8 mouse cellular contexts compared by ENCODE assay signal in genomic region chr7:35036266-35036731, GRCm38 (mm10). TPM values are rescaled to one million over a fixed set of nuclear protein-coding genes. Genes with fewer than 3 reads are reported as not detected.
DNase-seq lines count a peak whose midpoint lies in the region; ATAC-seq and TF ChIP-seq lines count a peak whose summit lies in the region.

No protein-coding gene starts in this region.

- H3K27me3 ChIP-seq in liver, embryonic 16.5 days (ENCODE audit: control insufficient read depth, insufficient read depth, low read depth, low read length): no peaks in the 10 kb centered on the region
- H3K27me3 ChIP-seq in liver, embryonic 12.5 days (replicated peaks): no peaks in the 10 kb centered on the region
- no peaks in the 10 kb centered on the region for H3K27me3 ChIP-seq in heart, postnatal 0 days (ENCODE audit: control insufficient read depth, insufficient read depth, low read length)

- TF ChIP-seq CTCF in brain, embryonic 14.5 days (IDR thresholded peaks at IDR 0.05; ENCODE audit: borderline replicate concordance, extremely low read depth, insufficient read depth, insufficient read length): no peak
- TF ChIP-seq CTCF in heart, postnatal 0 days (IDR thresholded peaks at IDR 0.05; ENCODE audit: low read depth): no peak
- TF ChIP-seq CTCF in left cerebral cortex, adult 2 months (IDR thresholded peaks at IDR 0.05): no peak

- H3K9me3 ChIP-seq in liver, embryonic 16.5 days (replicated peaks; ENCODE audit: control insufficient read depth, low read length): no peaks in the 10 kb centered on the region
- no peaks in the 10 kb centered on the region for H3K9me3 ChIP-seq in liver, embryonic 12.5 days (replicated peaks)
- H3K9me3 ChIP-seq in heart, postnatal 0 days (replicated peaks; ENCODE audit: control insufficient read depth, low read length): no peaks in the 10 kb centered on the region

- H3K4me3 ChIP-seq in liver, embryonic 16.5 days (ENCODE audit: low read depth, low read length): no peak overlapping the region
- no peak overlapping the region for H3K4me3 ChIP-seq in liver, embryonic 12.5 days
- no peak overlapping the region for H3K4me3 ChIP-seq in heart, postnatal 0 days (ENCODE audit: low read depth, low read length)
- H3K4me3 ChIP-seq in left cerebral cortex, adult 2 months: no peak overlapping the region

- TF ChIP-seq POLR2A in brain, embryonic 14.5 days (IDR thresholded peaks at IDR 0.05; ENCODE audit: borderline replicate concordance, extremely low read depth, insufficient read depth, insufficient read length, poor library complexity, severe bottlenecking): no peak

- peak; percentile 27; the same call in 1 of the 2 replicates for ATAC-seq in liver, embryonic 16.5 days (ENCODE audit: low read depth)
- no peak for ATAC-seq in liver, embryonic 12.5 days
- peak; percentile 65 for ATAC-seq in heart, postnatal 0 days (ENCODE audit: insufficient read depth, low read depth)

- H3K9ac ChIP-seq in liver, embryonic 16.5 days (ENCODE audit: low read depth, low read length): no peak overlapping the region
- no peak overlapping the region for H3K9ac ChIP-seq in liver, embryonic 12.5 days
- H3K9ac ChIP-seq in heart, postnatal 0 days (replicated peaks; ENCODE audit: low read depth, low read length): no peak overlapping the region

- no peaks in the 10 kb centered on the region for H3K36me3 ChIP-seq in liver, embryonic 16.5 days (ENCODE audit: control insufficient read depth, insufficient read depth)
- peaks cover 33% of the 10 kb centered on the region for H3K36me3 ChIP-seq in liver, embryonic 12.5 days
- peaks cover 7% of the 10 kb centered on the region; the same call in 1 of the 2 replicates for H3K36me3 ChIP-seq in heart, postnatal 0 days (replicated peaks; ENCODE audit: control insufficient read depth, insufficient read depth, low read length)

- intact Hi-C loops in left cerebral cortex, adult 2 months (cut with DNase I): no loop called here

- TF ChIP-seq EP300 in heart, postnatal 0 days (IDR thresholded peaks at IDR 0.05; ENCODE audit: low read depth): no peak

- whole genome bisulfite sequencing in liver, embryonic 16.5 days (ENCODE audit: insufficient replicate concordance): 55% methylated on average over 5 of the region's 5 CpGs
- WGBS in liver, embryonic 12.5 days (ENCODE audit: insufficient replicate concordance): 62% methylated on average over 5 of the region's 5 CpGs
- 41% methylated on average over 5 of the region's 5 CpGs for WGBS in heart, postnatal 0 days

- peak; percentile 76 for DNase-seq in brain, embryonic 14.5 days (ENCODE audit: low read depth)
- DNase-seq in heart, postnatal 0 days (ENCODE audit: low spot score): no peak
- DNase-seq in left cerebral cortex, adult 2 months (ENCODE audit: extremely low spot score in 1 of 2, low spot score in 2 of 2): peak in 1 of 2 experiments; percentile 34
- DNase-seq in right cerebral cortex, postnatal 14 days: peak; percentile 52
- DNase-seq in natural killer cell, adult 2 months (ENCODE audit: low spot score in 2 of 2): no peak
- DNase-seq in thymus, postnatal 10 days (ENCODE audit: low spot score in 2 of 2): no peak

- H3K4me1 ChIP-seq in liver, embryonic 16.5 days (ENCODE audit: control insufficient read depth, low read depth, low read length): peaks cover 8% of the 10 kb centered on the region
- peaks cover 21% of the 10 kb centered on the region for H3K4me1 ChIP-seq in liver, embryonic 12.5 days
- peaks cover 8% of the 10 kb centered on the region for H3K4me1 ChIP-seq in heart, postnatal 0 days (ENCODE audit: control insufficient read depth, insufficient read depth)

- no peak overlapping the region for H3K27ac ChIP-seq in liver, embryonic 16.5 days (ENCODE audit: low read length)
- H3K27ac ChIP-seq in liver, embryonic 12.5 days: no peak overlapping the region
- peak overlapping the region; percentile 32 for H3K27ac ChIP-seq in heart, postnatal 0 days (ENCODE audit: low read depth)
- H3K27ac ChIP-seq in left cerebral cortex, adult 2 months: 0 out of 2 replicates have a peak overlapping the region, but pooled peaks have one; percentile 19

- H3K4me2 ChIP-seq in liver, embryonic 16.5 days (ENCODE audit: low read depth, low read length): no peak overlapping the region
- no peak overlapping the region for H3K4me2 ChIP-seq in liver, embryonic 12.5 days
- H3K4me2 ChIP-seq in heart, postnatal 0 days (ENCODE audit: low read depth, low read length): no peak overlapping the region

RNA-seq across cellular contexts. Expression of gene Cebpg, which starts 20.1 kb away (rescaled TPM):
- polyA plus RNA-seq in liver, embryonic 16.5 days (2015; fragmentation: Nextera tagmentation; extraction: Ambion mirVana): 21.4 and 22.4 TPM in 2 replicates
- polyA plus RNA-seq in liver, embryonic 12.5 days (2016; fragmentation: Nextera tagmentation; extraction: Ambion mirVana): 27.9 and 28.0 TPM in 2 replicates
- 27.2 and 29.8 TPM in 2 replicates for polyA plus RNA-seq in brain, embryonic 14.5 days (2012; rRNA removed)
- total RNA-seq in heart, postnatal 0 days (2014; rRNA removed; ENCODE audit: low replicate concordance): 3.6 and 9.1 TPM in 2 replicates
- polyA plus RNA-seq in heart, postnatal 0 days (2015; fragmentation: Nextera tagmentation; extraction: Ambion mirVana): 13.4 and 13.9 TPM in 2 replicates
- total RNA-seq in left cerebral cortex, adult 2 months (2021): 10 to 100 TPM; 34.3 to 38.4 TPM

Comparison
In these comparisons a context has a peak if more than half of its experiments do, and no peak if none do; other contexts are left out.
1. H3K27ac ChIP-seq: peak in heart, postnatal 0 days (single experiment) and left cerebral cortex, adult 2 months (single experiment); none in liver, embryonic 16.5 days (single experiment) and liver, embryonic 12.5 days (single experiment).
2. DNase-seq: peak in brain, embryonic 14.5 days (single experiment) and right cerebral cortex, postnatal 14 days (single experiment); none in heart, postnatal 0 days (single experiment), natural killer cell, adult 2 months (0 of 2) and thymus, postnatal 10 days (0 of 2).